In genomic region chr7:29313051-29313450, GRCm38 (mm10) we compare ENCODE assay signal across 12 mouse cellular contexts. TPM values are rescaled to one million over a fixed set of nuclear protein-coding genes. Genes with fewer than 3 reads are reported as not detected.
DNase-seq lines count a peak whose midpoint lies in the region; ATAC-seq and TF ChIP-seq lines count a peak whose summit lies in the region.
"Had no signal": no experiment of that assay in that cellular context is flagged by ENCODE, and none has a peak within 500 bp of the region (broad histone marks: within the 10 kb centered on the region; RNA-seq: fewer than 3 reads in every experiment).

No protein-coding gene starts in this region.

- WGBS in hindbrain, embryonic 16.5 days, result 20% methylated on average over 9 of the region's 9 CpGs
- 14% methylated on average over 9 of the region's 9 CpGs for WGBS in olfactory bulb, adult 2 months
- WGBS in intestine, embryonic 15.5 days, result 34% methylated on average over 9 of the region's 9 CpGs

- H3K9ac ChIP-seq in hindbrain, embryonic 16.5 days (ENCODE audit: low read depth, low read length), result no peak overlapping the region
- no peak overlapping the region for H3K9ac ChIP-seq in intestine, embryonic 15.5 days
- H3K9ac ChIP-seq: embryonic facial prominence, embryonic 15.5 days had no signal

- peaks cover 7% of the 10 kb centered on the region; the same call in 1 of the 2 replicates for H3K36me3 ChIP-seq in hindbrain, embryonic 16.5 days (ENCODE audit: control insufficient read depth, insufficient read depth, low read length)
- no peaks in the 10 kb centered on the region for H3K36me3 ChIP-seq in intestine, embryonic 15.5 days

- peak overlapping the region; percentile 26; the same call in 1 of the 2 replicates for H3K27ac ChIP-seq in hindbrain, embryonic 16.5 days (ENCODE audit: low read depth, low read length)
- H3K27ac ChIP-seq in olfactory bulb, adult 2 months (ENCODE audit: insufficient read depth, low read depth, low read length), result peak overlapping the region; percentile 93
- H3K27ac ChIP-seq in intestine, embryonic 15.5 days, result no peak overlapping the region

- DNase-seq in cerebellum, postnatal 10 days, result peak; percentile 54 to 63
- no peak for DNase-seq in cerebellum, adult 9-11 months
- DNase-seq in right cerebral cortex, adult 2 months (ENCODE audit: low spot score in 2 of 2), result peak; percentile 71 to 73
- no peak for DNase-seq in right cerebral cortex, postnatal 4 days
- DNase-seq in gastrocnemius, postnatal 10 days, result no peak
- DNase-seq: heart, adult 11 months; lung, postnatal 36 days had no signal

- ATAC-seq in hindbrain, embryonic 16.5 days, result no peak
- ATAC-seq in intestine, embryonic 15.5 days, result no peak

- TF ChIP-seq POLR2A in olfactory bulb, adult 2 months (IDR thresholded peaks at IDR 0.05; ENCODE audit: insufficient read depth, low read depth, low read length), result no peak

- H3K4me2 ChIP-seq in hindbrain, embryonic 16.5 days (ENCODE audit: low read length), result peak overlapping the region; percentile 40
- H3K4me2 ChIP-seq in intestine, embryonic 15.5 days (replicated peaks), result no peak overlapping the region
- H3K4me2 ChIP-seq: embryonic facial prominence, embryonic 15.5 days had no signal

- peaks cover 67% of the 10 kb centered on the region for H3K4me1 ChIP-seq in hindbrain, embryonic 16.5 days (ENCODE audit: control insufficient read depth, insufficient read depth, low read depth, low read length)
- peaks cover 58% of the 10 kb centered on the region for H3K4me1 ChIP-seq in olfactory bulb, adult 2 months (ENCODE audit: control insufficient read depth, insufficient read depth, low read length)
- H3K4me1 ChIP-seq in intestine, embryonic 15.5 days (replicated peaks), result peaks cover 30% of the 10 kb centered on the region

- no peaks in the 10 kb centered on the region for H3K27me3 ChIP-seq in hindbrain, embryonic 16.5 days (replicated peaks; ENCODE audit: control insufficient read depth, insufficient read depth, low read length)
- H3K27me3 ChIP-seq in intestine, embryonic 15.5 days (replicated peaks), result 0 out of 2 replicates have a peak, but pooled peaks cover 2% of the 10 kb centered on the region
- H3K27me3 ChIP-seq: embryonic facial prominence, embryonic 15.5 days had no signal

- no peak overlapping the region for H3K4me3 ChIP-seq in hindbrain, embryonic 16.5 days (ENCODE audit: low read length)
- peak overlapping the region; percentile 39 for H3K4me3 ChIP-seq in olfactory bulb, adult 2 months (ENCODE audit: insufficient read depth, low read depth, low read length)
- no peak overlapping the region for H3K4me3 ChIP-seq in intestine, embryonic 15.5 days (replicated peaks)
- H3K4me3 ChIP-seq: embryonic facial prominence, embryonic 15.5 days had no signal

- no peaks in the 10 kb centered on the region for H3K9me3 ChIP-seq in hindbrain, embryonic 16.5 days (ENCODE audit: control insufficient read depth, low read length)
- H3K9me3 ChIP-seq in intestine, embryonic 15.5 days, result no peaks in the 10 kb centered on the region
- H3K9me3 ChIP-seq: embryonic facial prominence, embryonic 15.5 days had no signal

- no peak for TF ChIP-seq CTCF in olfactory bulb, adult 2 months (IDR thresholded peaks at IDR 0.05; ENCODE audit: insufficient read depth, low read depth, low read length)

RNA-seq across cellular contexts. Expression of gene Dpf1, which starts 9.3 kb away (rescaled TPM):
- 166 and 173 TPM in 2 replicates for polyA plus RNA-seq in hindbrain, embryonic 16.5 days (2015; fragmentation: Nextera tagmentation; extraction: Ambion mirVana)
- polyA plus RNA-seq in olfactory bulb, adult 2 months (2012; ENCODE audit: insufficient read depth, insufficient read length, low replicate concordance, missing spikeins), result not detected in 2 replicates
- 6.7 and 6.8 TPM in 2 replicates for polyA plus RNA-seq in intestine, embryonic 15.5 days (2015; fragmentation: Nextera tagmentation; extraction: Ambion mirVana)
- 1 to 10 TPM; 3.4 to 3.8 TPM for total RNA-seq in gastrocnemius, postnatal 10 days (2021)
- total RNA-seq: neutrophil, adult 5-6 weeks had no signal

RNA-seq across cellular contexts. Expression of gene Ppp1r14a, which starts 23.9 kb away (rescaled TPM):
- polyA plus RNA-seq in hindbrain, embryonic 16.5 days (2015; fragmentation: Nextera tagmentation; extraction: Ambion mirVana), result 2.8 and 2.9 TPM in 2 replicates
- not detected in 2 replicates for polyA plus RNA-seq in olfactory bulb, adult 2 months (2012; ENCODE audit: insufficient read depth, insufficient read length, low replicate concordance, missing spikeins)
- polyA plus RNA-seq in intestine, embryonic 15.5 days (2015; fragmentation: Nextera tagmentation; extraction: Ambion mirVana), result 44.3 and 50.7 TPM in 2 replicates
- total RNA-seq in gastrocnemius, postnatal 10 days (2021), result 10 to 100 TPM; 11.8 to 13.3 TPM
- total RNA-seq: neutrophil, adult 5-6 weeks had no signal

RNA-seq across cellular contexts. Expression of gene Spint2, which starts 31.3 kb away (rescaled TPM):
- 85.4 and 91.2 TPM in 2 replicates for polyA plus RNA-seq in hindbrain, embryonic 16.5 days (2015; fragmentation: Nextera tagmentation; extraction: Ambion mirVana)
- polyA plus RNA-seq in olfactory bulb, adult 2 months (2012; ENCODE audit: insufficient read depth, insufficient read length, low replicate concordance, missing spikeins), result not detected in 2 replicates
- 633 and 716 TPM in 2 replicates for polyA plus RNA-seq in intestine, embryonic 15.5 days (2015; fragmentation: Nextera tagmentation; extraction: Ambion mirVana)
- total RNA-seq in gastrocnemius, postnatal 10 days (2021), result 1 to 10 TPM; 6.6 to 8.2 TPM

Comparison
In these comparisons a context has a peak if more than half of its experiments do, and no peak if none do; other contexts are left out.
1. DNase-seq: peak in cerebellum, postnatal 10 days (2 of 2) and right cerebral cortex, adult 2 months (2 of 2); none in cerebellum, adult 9-11 months (single experiment), right cerebral cortex, postnatal 4 days (single experiment) and gastrocnemius, postnatal 10 days (single experiment).
2. RNA of gene Dpf1, which starts 9.3 kb away (polyA plus RNA-seq): 166 to 173 TPM in hindbrain, embryonic 16.5 days; 6.7 to 6.8 TPM in intestine, embryonic 15.5 days and not detected in olfactory bulb, adult 2 months; every median in the first group is over 10 times any median in the second.
3. RNA of gene Ppp1r14a, which starts 23.9 kb away (polyA plus RNA-seq): 44.3 to 50.7 TPM in intestine, embryonic 15.5 days; 2.8 to 2.9 TPM in hindbrain, embryonic 16.5 days and not detected in olfactory bulb, adult 2 months; every median in the first group is over 10 times any median in the second.